In the genomic region with DNA sequence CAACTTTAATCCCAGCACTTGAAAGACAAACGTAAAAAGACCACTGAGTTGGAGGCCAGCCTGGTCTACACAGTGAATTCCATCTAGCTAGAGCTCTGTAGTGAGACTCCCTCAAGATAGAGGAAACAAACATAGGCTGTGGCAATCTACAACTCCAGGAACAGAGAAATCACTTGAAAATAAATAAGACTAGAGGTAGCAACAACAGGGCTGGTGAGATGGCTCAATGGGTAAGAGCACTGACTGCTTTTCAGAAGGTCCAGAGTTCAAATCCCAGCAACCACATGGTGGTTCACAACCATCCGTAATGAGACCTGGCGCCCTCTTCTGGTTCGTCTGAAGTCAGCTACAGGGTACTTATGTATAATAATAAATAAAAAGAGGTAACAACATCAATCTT, we compare ENCODE assay signal across 18 mouse cellular contexts. TPM values are rescaled to one million over a fixed set of nuclear protein-coding genes. Genes with fewer than 3 reads are reported as not detected.
DNase-seq lines count a peak whose midpoint lies in the region; ATAC-seq and TF ChIP-seq lines count a peak whose summit lies in the region.
"Had no signal": no experiment of that assay in that cellular context is flagged by ENCODE, and none has a peak within 500 bp of the region (broad histone marks: within the 10 kb centered on the region; RNA-seq: fewer than 3 reads in every experiment).

No protein-coding gene starts in this region.

- TF ChIP-seq CTCF in layer of hippocampus, adult 2 months (conservative IDR thresholded peaks at IDR 0.05), result peak; percentile 56
- TF ChIP-seq CTCF in ES-Bruce4 (IDR thresholded peaks at IDR 0.05; ENCODE audit: low read depth, low read length), result peak; percentile 12

- no peaks in the 10 kb centered on the region for H3K4me1 ChIP-seq in midbrain, embryonic 16.5 days (ENCODE audit: control insufficient read depth, insufficient read depth, low read length)
- H3K4me1 ChIP-seq in midbrain, embryonic 11.5 days (ENCODE audit: control insufficient read depth, insufficient read depth, low read length), result no peaks in the 10 kb centered on the region
- no peaks in the 10 kb centered on the region for H3K4me1 ChIP-seq in ES-Bruce4 (ENCODE audit: control insufficient read depth, insufficient read depth, low read length)
- H3K4me1 ChIP-seq: embryonic facial prominence, embryonic 12.5 days; forebrain, embryonic 15.5 days; heart, embryonic 10.5 days; hindbrain, embryonic 13.5 days had no signal

- no peak overlapping the region for H3K4me3 ChIP-seq in layer of hippocampus, adult 2 months
- H3K4me3 ChIP-seq in midbrain, embryonic 16.5 days (ENCODE audit: low read depth, low read length), result no peak overlapping the region
- no peak overlapping the region for H3K4me3 ChIP-seq in midbrain, embryonic 11.5 days (ENCODE audit: low read depth, low read length)
- no peak overlapping the region for H3K4me3 ChIP-seq in ES-Bruce4 (ENCODE audit: low read depth, low read length)
- H3K4me3 ChIP-seq: embryonic facial prominence, embryonic 12.5 days; forebrain, embryonic 15.5 days; heart, embryonic 10.5 days; hindbrain, embryonic 13.5 days had no signal

- no peak overlapping the region for H3K9ac ChIP-seq in midbrain, embryonic 16.5 days (ENCODE audit: low read depth, low read length)
- H3K9ac ChIP-seq in midbrain, embryonic 11.5 days (ENCODE audit: low read length), result no peak overlapping the region
- H3K9ac ChIP-seq in ES-Bruce4 (ENCODE audit: low read depth, poor library complexity, severe bottlenecking), result no peak overlapping the region
- H3K9ac ChIP-seq: embryonic facial prominence, embryonic 12.5 days; forebrain, embryonic 15.5 days; hindbrain, embryonic 13.5 days had no signal

- peak overlapping the region; percentile 46; the same call in 1 of the 2 replicates for H3K27ac ChIP-seq in layer of hippocampus, adult 2 months
- H3K27ac ChIP-seq in midbrain, embryonic 16.5 days (ENCODE audit: low read length), result no peak overlapping the region
- H3K27ac ChIP-seq in midbrain, embryonic 11.5 days (ENCODE audit: low read depth, low read length), result no peak overlapping the region
- no peak overlapping the region for H3K27ac ChIP-seq in ES-Bruce4 (ENCODE audit: insufficient read depth, low read length)
- H3K27ac ChIP-seq: embryonic facial prominence, embryonic 12.5 days; forebrain, embryonic 15.5 days; heart, embryonic 10.5 days; hindbrain, embryonic 13.5 days had no signal

- no peaks in the 10 kb centered on the region for H3K9me3 ChIP-seq in midbrain, embryonic 16.5 days (replicated peaks; ENCODE audit: control insufficient read depth, low read length, poor library complexity, severe bottlenecking)
- no peaks in the 10 kb centered on the region for H3K9me3 ChIP-seq in midbrain, embryonic 11.5 days (ENCODE audit: control insufficient read depth, low read length)
- no peaks in the 10 kb centered on the region for H3K9me3 ChIP-seq in ES-Bruce4 (replicated peaks; ENCODE audit: control insufficient read depth, insufficient read depth, low read length, poor library complexity, severe bottlenecking)
- H3K9me3 ChIP-seq: embryonic facial prominence, embryonic 12.5 days; forebrain, embryonic 15.5 days; heart, embryonic 10.5 days; hindbrain, embryonic 13.5 days had no signal

- TF ChIP-seq EP300 in ES-Bruce4 (IDR thresholded peaks at IDR 0.05; ENCODE audit: insufficient read depth, low read depth, low read length), result no peak

- TF ChIP-seq POLR2A in ES-Bruce4 (IDR thresholded peaks at IDR 0.05; ENCODE audit: insufficient read depth, low read length), result no peak

- no peak for DNase-seq in layer of hippocampus, adult 2 months (ENCODE audit: low spot score in 2 of 2)
- no peak for DNase-seq in layer of hippocampus, postnatal 36 days
- no peak for DNase-seq in midbrain, embryonic 11.5 days (ENCODE audit: low spot score, missing footprints)
- no peak for DNase-seq in cerebellum, adult 18-20 months
- DNase-seq in urinary bladder, adult 18-20 months (ENCODE audit: low spot score in 2 of 2), result no peak
- DNase-seq: adrenal gland, postnatal 10 days; cerebellum, adult 11 months; cerebellum, adult 9-10 months; cerebellum, postnatal 25 days; gastrocnemius, postnatal 36 days; heart, adult 18-20 months; heart, postnatal 14 days had no signal

- peak; percentile 73; the same call in 1 of the 2 replicates for ATAC-seq in midbrain, embryonic 16.5 days
- ATAC-seq in midbrain, embryonic 11.5 days (ENCODE audit: low FRiP score), result no peak
- ATAC-seq: forebrain, embryonic 15.5 days had no signal

- H3K36me3 ChIP-seq in midbrain, embryonic 16.5 days (ENCODE audit: control insufficient read depth, insufficient read depth, low read length), result peaks cover 10% of the 10 kb centered on the region; the same call in 1 of the 2 replicates
- no peaks in the 10 kb centered on the region for H3K36me3 ChIP-seq in midbrain, embryonic 11.5 days (ENCODE audit: control insufficient read depth, insufficient read depth, low read length)
- H3K36me3 ChIP-seq in ES-Bruce4 (ENCODE audit: control insufficient read depth, insufficient read depth, low read length, poor library complexity, severe bottlenecking), result peaks cover 14% of the 10 kb centered on the region

- no peak overlapping the region for H3K4me2 ChIP-seq in midbrain, embryonic 16.5 days (ENCODE audit: low read length)
- no peak overlapping the region for H3K4me2 ChIP-seq in midbrain, embryonic 11.5 days
- H3K4me2 ChIP-seq: embryonic facial prominence, embryonic 12.5 days; forebrain, embryonic 15.5 days; hindbrain, embryonic 13.5 days had no signal

- 84% methylated on average over 4 of the region's 4 CpGs for WGBS in midbrain, embryonic 16.5 days
- WGBS in midbrain, embryonic 11.5 days, result 91% methylated on average over 4 of the region's 4 CpGs

- no peaks in the 10 kb centered on the region for H3K27me3 ChIP-seq in midbrain, embryonic 16.5 days (ENCODE audit: control insufficient read depth, insufficient read depth, low read depth, low read length)
- H3K27me3 ChIP-seq in midbrain, embryonic 11.5 days (ENCODE audit: control insufficient read depth, insufficient read depth, low read length), result no peaks in the 10 kb centered on the region
- H3K27me3 ChIP-seq in ES-Bruce4 (ENCODE audit: control insufficient read depth, insufficient read depth, low read length, poor library complexity, severe bottlenecking), result no peaks in the 10 kb centered on the region
- H3K27me3 ChIP-seq: embryonic facial prominence, embryonic 12.5 days; forebrain, embryonic 15.5 days; hindbrain, embryonic 13.5 days had no signal

RNA-seq across cellular contexts. Expression of a gene that starts 30.6 kb away (rescaled TPM):
- total RNA-seq in layer of hippocampus, adult 2 months (2021), result 1,000 to 10,000 TPM; 1,134 to 1,252 TPM
- total RNA-seq in layer of hippocampus, postnatal 36 days (2021), result 1,000 to 10,000 TPM; 1,120 to 1,198 TPM
- 223 and 248 TPM in 2 replicates for polyA plus RNA-seq in midbrain, embryonic 16.5 days (2015; fragmentation: Nextera tagmentation; extraction: Ambion mirVana)
- 59.1 and 65.4 TPM in 2 replicates for polyA plus RNA-seq in midbrain, embryonic 11.5 days (2014; fragmentation: Nextera tagmentation; extraction: Ambion mirVana)
- 60.4 and 69.8 TPM in 2 replicates for polyA plus RNA-seq in ES-Bruce4 (2011; ENCODE audit: insufficient read depth, insufficient read length, low read depth, missing spikeins)

RNA-seq across cellular contexts. Expression of a gene that starts 43.3 kb away (rescaled TPM):
- total RNA-seq in layer of hippocampus, adult 2 months (2021), result 10 to 100 TPM; 39.7 to 47.0 TPM
- 10 to 100 TPM; 42.0 to 45.8 TPM for total RNA-seq in layer of hippocampus, postnatal 36 days (2021)
- 247 TPM in 2 replicates for polyA plus RNA-seq in midbrain, embryonic 16.5 days (2015; fragmentation: Nextera tagmentation; extraction: Ambion mirVana)
- polyA plus RNA-seq in midbrain, embryonic 11.5 days (2014; fragmentation: Nextera tagmentation; extraction: Ambion mirVana), result 152 and 162 TPM in 2 replicates
- 16.7 and 16.9 TPM in 2 replicates for polyA plus RNA-seq in ES-Bruce4 (2011; ENCODE audit: insufficient read depth, insufficient read length, low read depth, missing spikeins)
